Mouse (Mus musculus) CH12.LX (cell line): ENCODE measurements around the gene Tia1. TPM values are rescaled to one million over a fixed set of nuclear protein-coding genes. Genes with fewer than 3 reads are reported as not detected.
A peak's percentile ranks its signal among the peaks of the same experiment; 100 is the strongest.

ENCODE experiments used
- DNase-seq: peaks from one replicate; pipeline ENCODE4 v3.0.0-alpha.2; 2013; ENCODE audit errors: extremely low read depth
- H3K27ac ChIP-seq: 2 replicates; pipeline ENCODE4 v1.5.1; 2012; ENCODE audit warnings: low read depth, mild to moderate bottlenecking, control low read depth, moderate library complexity; ENCODE audit not compliant: insufficient read depth
- H3K27me3 ChIP-seq: replicated peaks from 2 replicates; pipeline ENCODE3; 2012; ENCODE audit warnings: inconsistent platforms
- H3K36me3 ChIP-seq, 2 experiments: replicated peaks in 1 of 2; 2 replicates each; pipeline versions ENCODE3 to v1.6.1; 2012; ENCODE audit warnings: inconsistent platforms in 1 of 2, low read length in 1 of 2, mild to moderate bottlenecking in 1 of 2, mixed read lengths in 1 of 2, moderate library complexity in 1 of 2; ENCODE audit not compliant: control insufficient read depth in 1 of 2, insufficient read depth in 1 of 2
- H3K4me1 ChIP-seq, 2 experiments: 2 replicates each; pipeline ENCODE4 v1.6.1; 2012; ENCODE audit warnings: inconsistent platforms in 1 of 2, moderate library complexity in 1 of 2; ENCODE audit not compliant: insufficient read depth in 2 of 2, control insufficient read depth in 1 of 2
- H3K4me2 ChIP-seq: 2 replicates; pipeline ENCODE4 v1.6.1; 2012; ENCODE audit warnings: low read depth, mild to moderate bottlenecking, control low read depth; ENCODE audit not compliant: poor library complexity, insufficient read depth, severe bottlenecking
- H3K4me3 ChIP-seq, 3 experiments: fragments of 150-350 bp in 1 of 3; sonication (generic) in 1 of 3; replicated peaks in 1 of 3; 2 replicates each; pipeline versions ENCODE3 to v1.5.1; 2011 to 2012; ENCODE audit warnings: low read depth in 2 of 3, low read length in 2 of 3, mild to moderate bottlenecking in 2 of 3, moderate library complexity in 2 of 3, control low read depth in 1 of 3, improper control_type of control experiment in 1 of 3, inconsistent platforms in 1 of 3, mixed read lengths in 1 of 3; ENCODE audit not compliant: poor library complexity in 1 of 3
- H3K79me2 ChIP-seq: replicated peaks from 2 replicates; pipeline ENCODE4 v1.6.1; 2012; ENCODE audit warnings: mild to moderate bottlenecking, moderate library complexity; ENCODE audit not compliant: control insufficient read depth, poor library complexity, insufficient read depth, severe bottlenecking; ENCODE audit errors: extremely low read depth
- H3K9ac ChIP-seq: 2 replicates; pipeline ENCODE4 v1.6.1; 2012; ENCODE audit warnings: low read depth, mild to moderate bottlenecking, control low read depth, moderate library complexity; ENCODE audit not compliant: insufficient read depth
- H3K9me3 ChIP-seq: replicated peaks from 2 replicates; pipeline ENCODE3; 2012; ENCODE audit warnings: low read length, inconsistent platforms, mixed read lengths
- CHD1 ChIP-seq: IDR thresholded peaks from 2 replicates; pipeline ENCODE4 v1.6.1; 2012; ENCODE audit warnings: low read depth, low read length, improper control_type of control experiment, inconsistent platforms
- CHD2 ChIP-seq: IDR thresholded peaks from 2 replicates; pipeline ENCODE4 v1.6.1; 2011; ENCODE audit warnings: low read length, improper control_type of control experiment
- CTCF ChIP-seq, 2 experiments: IDR thresholded peaks in 1 of 2; conservative IDR thresholded peaks in 1 of 2; 2 replicates each; pipeline ENCODE4 v1.5.1; 2011 to 2012; ENCODE audit warnings: low read depth in 2 of 2, low read length in 2 of 2, improper control_type of control experiment in 1 of 2, inconsistent platforms in 1 of 2, mild to moderate bottlenecking in 1 of 2, moderate library complexity in 1 of 2
- E2F4 ChIP-seq: IDR thresholded peaks from 2 replicates; pipeline ENCODE4 v1.6.1; 2011; ENCODE audit warnings: low read depth, low read length, improper control_type of control experiment; ENCODE audit not compliant: insufficient replicate concordance
- JUND ChIP-seq: conservative IDR thresholded peaks from 2 replicates; pipeline ENCODE4 v1.6.1; 2011; ENCODE audit warnings: low read depth, low read length, improper control_type of control experiment
- MEF2A ChIP-seq: IDR thresholded peaks from 2 replicates; pipeline ENCODE4 v1.6.1; 2014; ENCODE audit warnings: low read depth, mild to moderate bottlenecking, inconsistent platforms, low read length, improper control_type of control experiment, borderline replicate concordance
- MYC ChIP-seq: IDR thresholded peaks from 2 replicates; pipeline ENCODE4 v1.6.1; 2011; ENCODE audit warnings: low read depth, mild to moderate bottlenecking, improper control_type of control experiment, low read length
- NELFE ChIP-seq: IDR thresholded peaks from 2 replicates; pipeline ENCODE4 v1.6.1; 2011; ENCODE audit warnings: low read depth, low read length, improper control_type of control experiment
- NRF1 ChIP-seq: IDR thresholded peaks from 2 replicates; pipeline ENCODE4 v1.6.1; 2014; ENCODE audit warnings: low read depth, mild to moderate bottlenecking, inconsistent platforms, low read length, improper control_type of control experiment, moderate library complexity
- POLR2A ChIP-seq: IDR thresholded peaks from 2 replicates; pipeline ENCODE4 v1.6.1; 2011; ENCODE audit warnings: low read depth, mild to moderate bottlenecking, improper control_type of control experiment, low read length
- RAD21 ChIP-seq: IDR thresholded peaks from 2 replicates; pipeline ENCODE4 v1.6.1; 2011; ENCODE audit warnings: low read depth, mild to moderate bottlenecking, low read length, improper control_type of control experiment, moderate library complexity
- SMC3 ChIP-seq: IDR thresholded peaks from 2 replicates; pipeline ENCODE4 v1.6.1; 2011; ENCODE audit warnings: low read depth, low read length, improper control_type of control experiment
- TBP ChIP-seq: conservative IDR thresholded peaks from 2 replicates; pipeline ENCODE4 v1.6.1; 2011; ENCODE audit warnings: low read depth, low read length, improper control_type of control experiment
- TCF12 ChIP-seq: IDR thresholded peaks from 2 replicates; pipeline ENCODE4 v1.6.1; 2014; ENCODE audit warnings: low read depth, mild to moderate bottlenecking, inconsistent platforms, low read length, improper control_type of control experiment
- UBTF ChIP-seq: IDR thresholded peaks from 2 replicates; pipeline ENCODE4 v1.6.1; 2012; ENCODE audit warnings: low read depth, mild to moderate bottlenecking, inconsistent platforms, low read length, improper control_type of control experiment, moderate library complexity
- dilution Hi-C: fragments of 300-500 bp; cut with MboI; formaldehyde crosslinking; loops from 2 replicates; pipeline ENCODE4 v1.14.3; 2020; ENCODE audit warnings: low sequenced_read_pairs; ENCODE audit not compliant: extremely low pct_unique_long_range_greater_than_20kb, extremely low pct_ligation_motif_present
- in situ Hi-C: fragments of 300-500 bp; cut with MboI; formaldehyde crosslinking; loops from 3 replicates; pipeline ENCODE4 v1.14.3; 2019; ENCODE audit warnings: low sequenced_read_pairs, low pct_ligation_motif_present, low pct_unique_long_range_greater_than_20kb, mixed read lengths
- polyA plus RNA-seq: library from polyadenylated mRNA; unstranded; fragments of >175 nt; gene quantifications from 2 replicates; pipeline ENCODE4 v1.2.1, GENCODE M21; 2012; ENCODE audit warnings: low read depth; ENCODE audit not compliant: insufficient read length
- total RNA-seq, 2 experiments: library from RNA; depleted of rRNA; stranded (reverse); fragments of 300-350 nt in 1 of 2; fragments of >200 nt in 1 of 2; gene quantifications; 2 replicates each; pipeline ENCODE4 v1.2.3; 2012 to 2014

Gene Tia1
- total and polyA plus RNA-seq, 3 experiments = 31.8 to 41.4 (median 34.0) TPM

GRCm38 (mm10) chr6:86391326-86391725, 12.7 kb upstream of the Tia1 start:
- no peak for DNase-seq
- H3K9me3 ChIP-seq = no peaks in the 10 kb centered on the region
- no peaks in the 10 kb centered on the region; the same call in 1 of the 2 replicates for H3K79me2 ChIP-seq
- peaks cover 0 to 8% of the 10 kb centered on the region in 2 experiments; a peak in 3 of 4 replicates for H3K4me1 ChIP-seq
- H3K4me3 ChIP-seq = no peak overlapping the region
- no peak overlapping the region for H3K4me2 ChIP-seq
- no peak overlapping the region for H3K9ac ChIP-seq
- peak; percentile 14 for TF ChIP-seq RAD21
- no peak for TF ChIP-seq SMC3
- peak; percentile 36 to 49; a peak in 3 of 4 replicates for TF ChIP-seq CTCF (conservative IDR thresholded peaks at IDR 0.05 in 1 of 2, IDR thresholded peaks at IDR 0.05 in 1 of 2; ENCODE audit: low read depth in 2 of 2, low read length in 2 of 2)
- no peak for TF ChIP-seq TCF12
- no peak overlapping the region for H3K27ac ChIP-seq
- in situ Hi-C loops = no loop called here
- H3K27me3 ChIP-seq = no peaks in the 10 kb centered on the region
- peaks cover 40 to 64% of the 10 kb centered on the region in 2 experiments for H3K36me3 ChIP-seq
- dilution Hi-C loops = no loop called here

GRCm38 (mm10) chr6:86393187-86393586, 10.8 kb upstream of the Tia1 start:
- H3K27ac ChIP-seq = no peak overlapping the region
- no peaks in the 10 kb centered on the region; the same call in 1 of the 2 replicates for H3K79me2 ChIP-seq
- peaks cover 3 to 18% of the 10 kb centered on the region in 2 experiments; a peak in 3 of 4 replicates for H3K4me1 ChIP-seq
- H3K27me3 ChIP-seq = no peaks in the 10 kb centered on the region
- no peak overlapping the region for H3K4me2 ChIP-seq
- H3K9ac ChIP-seq = no peak overlapping the region
- in situ Hi-C loops = no loop called here
- H3K9me3 ChIP-seq = no peaks in the 10 kb centered on the region
- peak in 1 of 2 experiments; percentile 31; a peak in 2 of 4 replicates for TF ChIP-seq CTCF (conservative IDR thresholded peaks at IDR 0.05 in 1 of 2, IDR thresholded peaks at IDR 0.05 in 1 of 2; ENCODE audit: low read depth in 2 of 2, low read length in 2 of 2)
- TF ChIP-seq TBP = no peak
- H3K4me3 ChIP-seq = no peak overlapping the region
- dilution Hi-C loops = no loop called here
- H3K36me3 ChIP-seq = peaks cover 37 to 52% of the 10 kb centered on the region in 2 experiments
- DNase-seq = no peak

GRCm38 (mm10) chr6:86394078-86394720, 9.8 kb upstream of the Tia1 start:
- no peaks in the 10 kb centered on the region; the same call in 1 of the 2 replicates for H3K79me2 ChIP-seq
- no peak overlapping the region for H3K27ac ChIP-seq
- H3K27me3 ChIP-seq = peaks cover 3% of the 10 kb centered on the region
- H3K4me2 ChIP-seq = no peak overlapping the region
- peaks cover 3 to 18% of the 10 kb centered on the region in 2 experiments; a peak in 3 of 4 replicates for H3K4me1 ChIP-seq
- DNase-seq = no peak
- H3K36me3 ChIP-seq = peaks cover 28 to 42% of the 10 kb centered on the region in 2 experiments
- dilution Hi-C loops (no loop called here), in situ Hi-C loops (no loop called here)
- no peaks in the 10 kb centered on the region for H3K9me3 ChIP-seq
- no peak overlapping the region for H3K4me3 ChIP-seq
- no peak for TF ChIP-seq NELFE
- TF ChIP-seq JUND = no peak
- TF ChIP-seq MYC = no peak
- TF ChIP-seq E2F4 = no peak
- no peak for TF ChIP-seq CTCF (conservative IDR thresholded peaks at IDR 0.05 in 1 of 2, IDR thresholded peaks at IDR 0.05 in 1 of 2; ENCODE audit: low read depth in 2 of 2, low read length in 2 of 2)
- no peak for TF ChIP-seq CHD2
- TF ChIP-seq TBP = no peak
- no peak for TF ChIP-seq MEF2A
- TF ChIP-seq POLR2A = no peak
- no peak for TF ChIP-seq NRF1
- no peak for TF ChIP-seq UBTF
- TF ChIP-seq CHD1 = no peak
- no peak overlapping the region for H3K9ac ChIP-seq
